Mouse (Mus musculus): Measurements from ENCODE around the gene Psmd11. TPM values are rescaled to one million over a fixed set of nuclear protein-coding genes. Genes with fewer than 3 reads are reported as not detected.

The Psmd11 gene
- total and polyA plus RNA-seq, 2 experiments from 2014 or later = 31.2 to 272 TPM

DNA sequence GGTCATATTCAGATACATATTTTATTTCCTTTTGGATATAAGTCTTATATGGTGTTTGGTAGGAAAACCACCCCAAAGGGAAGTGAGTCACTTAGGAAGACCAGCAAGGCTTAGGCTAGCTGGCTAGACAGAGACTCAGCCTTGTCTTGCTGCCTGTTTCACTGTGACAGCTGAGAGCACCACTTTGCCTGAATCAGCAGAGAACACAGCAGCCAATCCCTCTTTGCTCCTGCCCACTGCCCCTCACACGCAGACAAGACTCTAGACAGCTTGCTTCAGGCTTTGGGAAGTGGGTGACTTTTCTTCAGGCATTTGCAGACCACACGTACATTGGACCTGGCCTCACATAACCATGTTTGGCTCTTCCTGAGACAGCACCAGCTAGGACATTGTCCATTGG is 92.7 kb downstream of the Psmd11 start:
- Histone ChIP-seq H3K9me3 (ENCODE audit: low read length) (no peaks in the 10 kb centered on the region), H3K4me1 (ENCODE audit: insufficient read depth, low read length) (peaks cover 14% of the 10 kb centered on the region), H3K9ac (replicated peaks; ENCODE audit: low read length) (no peak overlapping the region), H3K36me3 (ENCODE audit: insufficient read depth, low read length) (no peaks in the 10 kb centered on the region), H3K4me2 (ENCODE audit: low read depth, low read length) (no peak overlapping the region), H3K4me3 (ENCODE audit: low read length) (no peak overlapping the region), H3K27me3 (ENCODE audit: insufficient read depth, low read length) (no peaks in the 10 kb centered on the region), H3K27ac (no peak overlapping the region)
- DNase-seq (ENCODE audit: low spot score) (no peak), ATAC-seq (no peak)
- no peak for TF ChIP-seq CTCF (IDR thresholded peaks at IDR 0.05; ENCODE audit: low read depth)
- 75% methylated on average over 2 of the region's 2 CpGs for WGBS

Other genes with a start within 250 kb of the Psmd11 start
- 2.3 and 5.0 TPM in 2 replicates for gene Rnf135, start 244.8 kb upstream of the Psmd11 start, total RNA-seq (2014; rRNA removed)
- 4.7 and 4.8 TPM in 2 replicates for gene Rnf135, start 244.8 kb upstream of the Psmd11 start, polyA plus RNA-seq (2015; fragmentation: Nextera tagmentation; extraction: Ambion mirVana)
- 50.0 and 62.1 TPM in 2 replicates for gene Rhot1, start 219.6 kb upstream of the Psmd11 start, total RNA-seq (2014; rRNA removed)
- 57.4 and 59.1 TPM in 2 replicates for gene Rhot1, start 219.6 kb upstream of the Psmd11 start, polyA plus RNA-seq (2015; fragmentation: Nextera tagmentation; extraction: Ambion mirVana)
- 5.5 and 7.5 TPM in 2 replicates for gene Rhbdl3, start 127.7 kb upstream of the Psmd11 start, total RNA-seq (2014; rRNA removed)
- 2.5 and 2.7 TPM in 2 replicates for gene Rhbdl3, start 127.7 kb upstream of the Psmd11 start, polyA plus RNA-seq (2015; fragmentation: Nextera tagmentation; extraction: Ambion mirVana)
- gene 5730455P16Rik, start 50.6 kb upstream of the Psmd11 start, total RNA-seq (2014; rRNA removed) = 22.8 and 24.2 TPM in 2 replicates
- gene 5730455P16Rik, start 50.6 kb upstream of the Psmd11 start, polyA plus RNA-seq (2015; fragmentation: Nextera tagmentation; extraction: Ambion mirVana) = 46.2 and 49.2 TPM in 2 replicates
- gene Zfp207, start 45.3 kb upstream of the Psmd11 start, total RNA-seq (2014; rRNA removed) = 192 and 228 TPM in 2 replicates
- gene Zfp207, start 45.3 kb upstream of the Psmd11 start, polyA plus RNA-seq (2015; fragmentation: Nextera tagmentation; extraction: Ambion mirVana) = 141 and 149 TPM in 2 replicates
- 355 and 367 TPM in 2 replicates for gene Cdk5r1, start 48.4 kb downstream of the Psmd11 start, total RNA-seq (2014; rRNA removed)
- gene Cdk5r1, start 48.4 kb downstream of the Psmd11 start, polyA plus RNA-seq (2015; fragmentation: Nextera tagmentation; extraction: Ambion mirVana) = 65.1 and 69.3 TPM in 2 replicates